Mouse (Mus musculus) cerebellum, postnatal 10 days (tissue): ENCODE measurements around the gene Sema6d.

Experiments used
- DNase-seq, 2 experiments: peaks; one replicate each; pipeline ENCODE4 v3.0.0; 2021; ENCODE audit warnings: mixed read lengths in 2 of 2

The Sema6d gene

DNA sequence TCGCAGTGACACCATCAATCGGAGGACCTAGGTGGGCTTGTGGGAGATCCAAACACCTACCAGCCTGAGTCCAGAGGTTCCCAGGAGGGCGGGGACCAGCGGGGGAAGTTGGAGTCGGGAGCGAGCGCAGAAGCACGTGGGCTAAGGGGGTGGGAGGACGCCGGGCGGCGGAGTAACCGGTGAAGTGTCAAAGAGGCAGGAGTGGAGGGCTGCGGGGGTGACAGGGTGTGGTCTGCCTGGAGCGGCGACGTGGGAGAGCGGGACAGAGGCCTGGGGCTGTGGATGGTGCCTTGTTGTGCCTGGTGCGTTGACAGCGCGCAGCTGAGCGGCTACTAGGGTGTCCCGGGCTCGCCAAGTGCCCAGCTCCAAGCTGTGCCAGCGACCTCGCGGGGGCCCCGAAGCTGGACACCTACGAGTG, at the start of gene Sema6d:
Gene Sema6d (plus strand): TSS at position 157 of the 418 bp plus-strand sequence.
- peak; percentile 60 to 70 for DNase-seq

DNA sequence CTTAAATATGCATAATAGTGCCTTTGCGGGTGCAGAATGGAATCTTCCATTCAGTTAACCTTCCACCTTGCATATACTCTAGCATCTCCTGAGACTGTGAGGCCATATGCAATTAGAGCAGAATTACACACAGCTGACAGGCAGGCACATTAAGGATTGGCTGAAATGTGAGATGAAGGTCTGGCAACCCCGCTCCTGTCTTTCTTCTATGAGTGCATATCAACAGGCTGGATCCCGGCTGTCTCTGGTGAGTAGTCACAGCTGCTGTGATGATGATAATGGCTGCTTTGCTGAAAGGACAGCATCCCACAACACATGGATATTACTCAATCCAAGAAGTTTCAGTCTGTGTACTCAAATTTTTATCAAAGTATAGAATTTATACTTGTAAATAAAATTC, 29.9 kb upstream of the Sema6d start:
- DNase-seq: no peak

DNA sequence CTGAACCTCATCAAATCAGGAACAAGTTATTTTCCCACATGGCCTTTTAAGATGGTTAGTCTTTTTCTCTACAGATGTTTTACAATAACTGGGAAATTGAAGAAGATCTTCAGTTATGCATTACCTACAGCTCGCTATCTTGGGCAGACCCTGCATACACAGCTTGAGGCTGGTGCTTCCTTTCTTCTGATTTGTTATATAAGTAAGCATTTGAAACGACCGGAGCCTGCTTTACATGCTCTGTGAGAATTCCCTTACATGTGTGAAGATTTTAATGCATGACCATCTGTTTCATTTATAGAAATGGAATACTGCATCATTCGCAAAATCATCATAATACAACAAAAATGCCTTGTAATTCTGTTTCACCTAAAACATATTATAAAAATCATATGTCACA, 21.4 kb upstream of the Sema6d start:
- DNase-seq: no peak

DNA sequence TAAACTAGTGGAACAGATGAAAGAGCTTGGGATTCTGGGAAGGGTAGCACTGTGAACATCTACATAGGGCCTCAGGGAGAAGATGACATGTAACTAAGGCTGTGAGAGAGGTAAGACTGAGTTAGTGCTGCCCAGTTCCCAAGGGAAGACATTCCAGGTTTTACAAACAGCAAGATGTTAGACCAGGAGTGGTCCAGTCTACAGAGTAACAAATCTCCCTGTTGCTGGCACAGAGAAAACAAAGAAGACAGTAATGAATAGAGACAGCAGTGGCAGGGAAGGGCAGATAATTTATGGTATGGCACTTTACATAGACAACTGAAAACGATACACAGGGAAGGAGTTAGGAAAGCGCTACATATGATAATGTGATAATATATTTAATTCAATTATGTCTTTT, 19.1 kb upstream of the Sema6d start:
- no peak for DNase-seq

DNA sequence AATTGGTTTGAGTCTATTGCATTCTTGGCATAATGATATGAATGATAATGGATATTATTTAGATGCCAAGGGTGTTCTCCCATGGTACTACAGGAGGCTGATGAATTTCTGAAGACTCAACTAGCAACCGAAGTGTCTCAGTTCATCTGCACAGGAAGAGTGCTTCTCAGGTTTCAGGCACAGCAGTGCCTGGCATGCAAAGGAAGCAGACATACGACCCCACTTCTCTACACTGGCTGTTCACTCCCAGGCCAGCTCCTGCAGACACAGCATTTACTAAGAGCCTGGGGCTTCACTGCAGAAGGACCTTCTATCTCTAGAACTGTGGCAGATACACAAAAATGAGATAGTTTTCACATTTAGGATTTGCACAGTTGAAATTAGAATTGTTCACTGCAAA, 18.4 kb upstream of the Sema6d start:
- DNase-seq: peak in 1 of 2 experiments; percentile 10

DNA sequence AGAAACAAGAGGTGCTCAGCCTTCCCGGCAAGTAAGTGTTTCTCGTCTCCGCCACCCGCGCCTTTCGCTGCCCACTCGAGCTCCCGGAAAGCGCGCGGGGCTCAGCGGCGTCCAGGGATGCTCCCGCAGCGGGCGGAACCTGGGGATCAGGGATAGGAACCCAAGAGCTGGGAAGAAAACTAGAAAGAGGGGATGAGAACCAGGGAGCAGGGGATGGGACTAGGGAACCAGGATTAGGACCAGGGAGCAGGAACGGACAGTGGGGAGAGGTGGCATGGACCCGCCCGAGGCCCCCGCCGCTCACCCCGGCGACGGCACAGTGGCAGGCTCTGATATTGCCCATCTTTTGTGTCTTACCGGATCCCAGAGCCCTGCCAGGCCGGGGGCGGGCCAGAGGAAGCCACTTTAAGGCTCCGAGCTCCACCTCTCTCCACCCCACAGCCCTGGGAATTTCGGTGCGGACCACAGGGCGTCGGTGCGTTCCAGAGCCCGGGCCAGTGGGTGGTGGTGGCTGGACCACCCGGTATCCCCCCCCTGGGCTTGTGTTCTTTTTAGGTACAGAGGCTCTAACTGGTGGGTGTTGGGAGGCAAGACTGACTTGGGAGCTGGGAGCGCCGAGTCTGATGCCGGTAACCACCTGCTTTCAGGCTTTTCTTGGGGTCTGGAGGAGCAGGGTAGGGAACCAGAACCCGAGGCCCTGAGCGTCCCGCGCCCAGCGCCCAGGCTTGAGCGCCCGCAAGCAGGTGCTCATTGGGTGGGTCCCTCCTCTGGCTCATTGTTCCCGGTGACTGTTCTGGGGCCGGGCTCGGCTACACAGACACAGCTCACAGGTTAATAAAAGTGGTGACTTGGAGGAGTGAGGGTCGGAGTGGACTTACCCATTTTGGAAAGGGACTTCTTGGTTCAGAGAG, 717 bp downstream of the Sema6d start:
- peak; percentile 68 to 71 for DNase-seq

DNA sequence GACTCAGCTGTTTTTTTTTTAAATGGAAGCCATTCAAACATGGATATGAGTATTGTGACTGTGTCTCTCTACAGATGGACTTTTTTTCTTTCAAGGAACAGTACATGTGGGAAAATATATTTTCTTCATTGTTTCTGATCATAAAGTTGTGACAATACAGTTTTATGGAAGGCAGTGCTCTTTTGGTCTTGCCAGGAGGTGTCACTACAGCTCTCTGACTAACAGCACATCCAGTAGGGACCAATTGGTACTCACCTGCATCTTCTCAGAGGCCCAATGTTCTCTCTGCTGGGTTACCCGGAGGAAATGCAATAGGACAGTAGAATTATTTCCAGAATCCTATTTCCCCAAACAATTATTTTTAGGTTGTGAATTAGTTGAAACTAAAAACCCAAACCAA, 9.9 kb downstream of the Sema6d start:
- DNase-seq: peak; percentile 40 to 49

DNA sequence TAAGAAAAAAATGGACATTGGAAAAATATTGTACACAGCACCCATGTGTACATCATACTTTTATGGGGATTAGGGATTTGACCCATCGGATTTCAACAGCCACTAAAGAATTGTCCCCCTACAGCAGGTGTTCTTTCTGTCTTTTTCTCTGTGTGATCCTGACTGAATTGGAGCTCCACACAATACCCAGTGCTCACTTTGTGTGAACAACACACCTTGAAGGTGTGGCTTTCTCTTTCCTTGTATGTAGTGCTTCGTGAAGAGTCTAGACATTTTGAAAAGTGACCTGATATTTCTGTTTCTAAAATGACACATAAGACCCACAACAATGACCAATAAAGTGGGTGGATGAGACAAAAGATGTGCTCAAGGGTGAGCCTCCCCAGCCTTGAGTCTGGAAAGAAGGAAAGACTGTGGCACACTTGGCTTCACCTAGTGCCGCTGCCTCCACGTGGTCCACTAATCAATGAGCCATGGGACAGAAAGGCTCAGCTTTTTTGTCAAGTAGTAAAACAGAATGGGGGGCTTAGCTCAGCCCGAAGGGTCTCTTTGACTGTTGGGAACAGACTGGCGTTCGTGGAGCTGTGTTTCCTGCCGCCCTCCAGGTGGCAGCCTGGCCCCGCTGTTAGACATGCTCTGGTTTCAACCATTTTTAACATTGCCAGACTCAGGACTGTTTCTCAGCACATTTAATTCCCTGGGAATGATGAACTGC, 10.9 kb downstream of the Sema6d start:
- peak; percentile 85 to 86 for DNase-seq

DNA sequence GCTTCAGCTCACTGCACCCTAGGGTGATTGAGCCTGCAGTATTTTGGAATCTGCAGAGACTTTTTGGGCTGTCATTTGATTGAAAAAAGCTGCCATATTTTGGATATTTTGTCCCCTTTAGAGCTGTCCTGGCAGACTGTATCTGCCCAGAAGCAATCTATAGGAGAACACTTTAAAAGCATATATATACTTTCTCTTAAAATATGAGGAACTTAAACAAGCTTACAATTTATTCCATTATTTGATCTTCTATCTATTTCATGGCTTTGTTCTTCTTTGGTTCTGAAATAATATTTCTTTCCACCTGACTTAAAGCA, 11.4 kb downstream of the Sema6d start:
- DNase-seq: no peak

DNA sequence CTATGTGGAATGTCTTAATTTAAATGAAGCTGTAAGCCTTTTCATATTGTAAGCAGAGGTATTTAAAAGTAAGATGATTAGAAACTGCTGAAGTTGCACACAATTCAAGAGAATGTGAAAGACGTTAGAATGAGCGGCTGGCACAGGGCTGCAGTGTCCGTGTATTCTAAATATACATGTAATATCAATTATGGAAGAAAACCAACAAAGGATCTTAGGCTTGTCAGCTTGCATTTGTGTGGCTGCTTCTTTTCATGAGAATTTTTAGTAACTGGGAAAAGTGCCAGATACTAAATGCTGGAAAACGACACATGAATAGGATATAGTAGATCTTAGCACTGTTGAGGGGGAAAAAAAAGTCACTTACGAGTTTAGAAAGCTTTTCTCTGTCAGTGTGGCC, 11.8 kb downstream of the Sema6d start:
- DNase-seq: peak in 1 of 2 experiments; percentile 16

DNA sequence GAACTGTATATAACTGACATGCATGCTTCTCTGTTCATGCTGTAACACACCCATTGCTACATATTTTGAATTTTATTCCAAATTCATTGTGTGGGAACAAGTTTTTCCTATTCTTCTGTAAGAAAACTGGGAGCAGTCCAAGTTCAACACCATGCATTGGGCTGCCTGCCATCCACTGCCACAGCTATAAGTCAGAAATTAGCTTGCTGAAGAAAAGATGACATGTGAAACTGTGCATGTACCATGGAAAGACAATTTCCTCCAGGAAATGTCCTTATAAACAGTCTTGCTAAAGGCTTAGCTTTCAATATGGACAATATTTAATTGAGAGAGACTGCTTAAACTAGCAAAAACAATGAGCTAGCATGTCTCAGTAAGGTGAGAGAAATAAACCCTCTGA, 13.5 kb downstream of the Sema6d start:
- peak in 1 of 2 experiments; percentile 20 for DNase-seq

DNA sequence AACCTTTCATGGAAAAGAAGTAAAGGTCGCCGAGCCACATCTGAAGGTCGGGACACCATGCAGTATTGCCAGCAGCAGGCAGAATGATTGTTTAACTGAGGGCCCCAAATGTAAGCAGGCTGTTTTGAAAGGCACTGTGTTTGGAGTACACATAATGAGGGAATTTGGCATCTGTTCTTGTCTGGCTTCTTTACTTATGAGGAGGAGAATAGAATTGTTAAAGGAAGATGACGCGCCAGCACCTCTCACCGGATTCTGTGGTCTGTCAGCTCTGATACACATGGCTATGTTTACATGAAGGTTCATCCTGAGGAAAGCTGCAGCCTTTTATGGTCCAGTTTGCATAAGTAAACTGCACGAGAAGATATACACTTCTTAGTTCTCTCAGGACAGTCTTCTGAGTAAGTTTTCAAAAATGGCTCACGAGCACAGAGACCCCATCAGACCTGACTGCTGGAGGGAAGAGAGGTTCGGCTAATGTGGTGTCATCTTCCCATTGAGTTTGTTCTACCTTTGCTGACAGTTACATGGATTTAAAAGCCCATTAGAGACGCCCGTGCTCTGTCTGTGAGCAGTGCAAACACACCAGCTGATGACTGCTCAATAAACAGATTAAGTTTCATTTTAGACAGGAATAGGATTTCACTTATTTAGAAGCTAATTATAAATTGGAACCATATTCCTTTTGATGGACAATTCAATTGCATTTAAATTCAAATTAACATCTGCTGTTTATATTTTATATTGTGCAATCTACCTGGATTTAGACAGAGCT, 28.9 kb downstream of the Sema6d start:
- DNase-seq: no peak

DNA sequence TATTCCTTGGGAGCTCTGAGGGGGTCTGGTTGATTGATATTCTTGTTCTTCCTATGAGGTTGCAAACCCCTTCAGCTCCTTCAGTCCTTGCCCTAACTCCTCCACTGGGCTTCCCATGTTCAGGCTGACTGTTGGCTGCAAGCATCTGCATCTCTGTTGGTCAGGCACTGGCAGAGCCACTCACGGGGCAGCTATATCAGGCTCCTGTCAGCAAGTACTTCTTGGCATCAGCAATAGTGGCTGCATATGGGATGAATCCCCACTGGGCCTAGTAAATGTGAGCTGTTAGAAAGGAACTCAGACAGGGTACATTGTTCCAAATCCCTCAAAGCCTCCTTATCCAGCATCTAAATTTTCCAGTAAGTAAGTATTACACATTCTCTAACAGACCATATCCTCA, 30.6 kb downstream of the Sema6d start:
- DNase-seq: peak in 1 of 2 experiments; percentile 31

DNA sequence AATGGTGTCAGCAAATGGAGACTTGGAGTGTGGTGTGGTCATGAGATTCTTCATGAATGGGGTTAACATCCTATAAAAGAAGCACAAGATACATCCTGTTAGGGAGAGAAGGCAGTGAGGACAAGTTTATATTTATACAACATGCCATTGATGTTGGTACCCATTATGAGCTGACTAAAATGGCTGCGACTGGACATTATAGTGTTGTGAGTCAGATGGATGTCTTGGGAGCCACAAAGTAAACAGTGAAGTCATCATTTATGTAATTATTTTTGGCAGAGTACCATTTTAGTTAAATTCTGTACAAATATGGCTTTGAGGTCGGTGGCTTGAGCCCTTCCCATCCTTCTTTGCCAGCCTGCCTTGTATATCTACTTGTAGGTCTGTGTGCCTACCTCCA, 31.8 kb downstream of the Sema6d start:
- DNase-seq: no peak

DNA sequence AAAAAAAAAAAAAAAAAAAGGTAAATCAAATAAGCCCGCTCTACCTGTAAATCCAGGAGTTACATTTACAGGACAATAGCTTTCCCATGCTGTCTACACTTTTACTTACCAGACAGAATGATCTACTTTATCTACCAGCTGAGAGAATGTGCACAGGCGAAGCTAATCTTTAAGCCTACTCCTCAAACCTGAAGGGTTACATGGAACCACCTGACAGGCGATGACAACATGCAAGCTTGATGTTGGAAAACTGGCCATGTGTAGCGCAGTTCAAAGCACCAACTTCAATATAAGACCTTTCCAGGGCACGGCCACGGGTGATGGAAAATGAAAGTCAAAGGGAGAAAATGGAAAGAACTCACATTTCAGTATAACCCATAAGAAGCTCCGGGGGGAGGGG, 35.7 kb downstream of the Sema6d start:
- DNase-seq: no peak

DNA sequence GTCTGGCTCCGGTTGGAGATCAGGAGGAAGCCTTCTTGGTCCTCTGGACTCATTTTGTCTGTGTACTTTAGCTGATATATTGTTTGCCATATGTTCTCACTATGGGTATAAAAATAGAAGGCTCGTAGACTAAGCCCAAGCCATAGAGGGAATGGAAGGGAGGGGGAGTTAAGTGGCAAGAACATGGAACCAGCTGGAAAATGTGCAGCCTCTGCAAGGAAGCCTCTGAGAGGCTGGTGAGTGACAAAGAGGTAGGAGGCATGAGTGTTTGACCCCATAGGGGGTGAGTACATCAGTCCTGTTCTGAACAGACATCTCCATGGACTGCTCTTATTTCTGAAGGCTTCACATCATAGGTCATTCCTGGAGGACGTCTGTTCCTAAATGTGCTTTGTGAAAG, 37.1 kb downstream of the Sema6d start:
- DNase-seq: no peak

DNA sequence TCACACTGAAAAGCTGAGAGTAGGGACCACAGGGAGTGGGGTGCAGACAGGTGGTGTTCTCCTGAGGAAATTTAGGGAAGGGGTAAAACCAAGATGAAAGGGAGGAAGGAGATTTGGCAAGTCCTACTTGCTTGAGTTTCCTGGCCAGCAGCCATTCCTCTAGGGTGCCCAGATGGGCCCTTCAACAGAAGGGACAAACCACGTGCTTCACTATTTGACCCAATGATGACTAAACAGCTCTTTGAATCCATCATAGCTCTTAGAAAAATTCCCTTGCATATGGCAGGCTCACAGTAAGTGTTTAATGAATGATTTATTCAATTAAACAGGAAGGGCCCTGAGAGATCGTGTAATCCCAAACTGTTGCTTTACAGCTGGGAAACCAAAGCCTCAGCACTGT, 41.1 kb downstream of the Sema6d start:
- DNase-seq: peak; percentile 42 to 67

DNA sequence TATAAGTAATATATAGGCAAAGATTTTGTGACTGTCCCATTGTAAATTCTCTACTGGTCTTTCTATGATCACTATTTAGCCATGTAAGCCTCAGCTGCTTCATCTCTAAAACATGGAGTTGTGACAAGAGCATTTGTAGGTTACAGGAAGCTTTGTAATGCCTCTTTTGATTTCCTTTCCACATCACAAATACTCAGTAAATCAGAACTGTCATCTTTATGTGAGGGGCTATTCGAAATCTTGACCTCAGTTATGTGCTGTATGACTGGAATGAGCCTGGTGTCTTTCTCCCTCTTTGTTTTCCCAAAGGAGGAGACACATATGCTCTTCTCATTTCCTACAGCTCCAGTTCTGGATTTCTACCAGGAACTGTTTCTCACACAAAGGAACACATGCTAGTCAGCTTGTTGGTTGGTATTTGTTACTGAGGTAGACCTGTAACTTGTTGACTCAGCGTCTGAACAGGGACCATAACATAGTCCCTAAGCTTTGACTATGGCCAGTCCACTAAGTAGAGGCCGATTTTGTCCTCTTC, 51.8 kb downstream of the Sema6d start:
- DNase-seq: peak in 1 of 2 experiments; percentile 16

DNA sequence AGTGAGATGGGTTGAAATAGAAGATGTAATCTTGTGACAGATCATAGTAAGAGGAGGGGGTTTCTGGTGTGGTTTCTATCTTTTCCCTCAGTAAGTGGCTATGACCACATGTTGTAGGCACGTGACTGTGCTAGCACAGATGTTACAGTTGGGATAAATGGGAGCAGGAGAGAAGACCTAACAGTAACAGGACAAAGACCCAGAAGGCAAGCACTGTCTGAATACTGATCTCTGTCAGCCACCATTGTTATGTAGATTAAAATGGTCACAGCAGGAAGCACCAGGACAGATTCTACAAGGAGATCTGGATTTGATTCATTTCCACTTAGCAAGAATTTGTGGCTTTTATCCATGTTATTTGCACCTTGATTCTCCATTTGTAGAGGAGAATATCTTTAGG, 55.8 kb downstream of the Sema6d start:
- DNase-seq: no peak

DNA sequence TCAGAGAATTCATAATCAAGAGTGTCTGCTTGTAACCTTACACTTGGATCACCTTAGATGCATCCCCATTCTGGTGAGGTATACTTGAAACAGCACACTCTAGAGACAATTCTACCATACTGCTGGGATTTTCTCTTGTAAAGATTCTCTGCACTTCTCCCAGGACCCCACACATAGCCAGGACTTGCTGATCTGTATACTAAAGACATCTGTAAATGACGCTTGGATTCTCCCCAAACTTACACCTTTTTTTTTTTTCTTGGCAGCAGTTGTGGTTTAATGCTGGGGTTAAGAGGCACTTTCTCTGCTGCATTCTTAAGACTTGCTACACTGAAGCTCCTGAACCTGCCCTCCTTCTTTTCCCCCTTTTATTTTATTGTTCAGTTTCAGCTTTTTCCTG, 68.4 kb downstream of the Sema6d start:
- DNase-seq: no peak

DNA sequence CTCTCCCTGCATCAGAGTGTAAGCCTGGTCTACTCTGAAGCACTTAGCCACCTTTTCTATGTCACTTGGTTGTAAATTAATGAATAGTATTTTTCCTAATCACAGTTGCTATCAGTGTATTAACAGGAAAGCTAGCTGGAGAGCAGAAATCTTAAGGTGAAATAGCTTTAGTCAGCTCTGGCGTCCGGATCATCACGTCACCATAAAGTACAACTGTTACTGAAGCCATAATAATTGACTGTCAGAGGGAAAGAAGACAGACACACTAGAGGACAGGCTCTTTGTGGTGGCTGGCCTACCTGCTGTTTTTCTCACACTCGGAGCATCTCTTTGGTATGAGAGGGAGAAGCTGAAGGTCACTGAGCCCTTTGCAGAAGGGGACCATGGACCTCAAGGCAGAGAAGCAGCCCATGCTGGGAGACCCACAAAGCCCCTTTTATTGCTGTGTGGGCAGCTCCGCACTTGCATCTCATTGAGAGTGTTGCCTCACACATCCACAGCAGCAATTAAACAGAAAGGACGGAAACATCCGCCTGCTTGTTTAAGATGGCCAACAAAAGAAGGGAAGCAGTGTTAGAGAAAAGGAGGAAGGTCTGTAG, 72.3 kb downstream of the Sema6d start:
- no peak for DNase-seq

DNA sequence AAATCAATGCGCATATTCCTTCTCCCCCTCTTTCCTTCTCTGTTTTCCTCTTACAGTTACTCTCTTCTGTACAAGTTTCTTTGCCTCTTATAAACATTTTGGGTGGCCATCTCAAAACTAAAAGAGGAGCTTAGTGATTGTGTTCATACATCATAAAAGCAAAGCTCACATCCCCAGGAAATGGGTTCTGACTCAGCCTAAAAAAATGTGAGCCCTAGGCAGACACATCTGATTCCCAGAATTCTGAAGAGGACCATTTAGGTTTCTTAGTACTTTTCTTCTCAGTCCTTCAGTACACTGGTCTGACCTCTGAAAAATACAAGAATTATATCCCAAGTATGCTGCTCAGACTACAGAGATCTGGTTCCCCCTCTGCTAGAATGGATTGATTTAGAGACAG, 78.6 kb downstream of the Sema6d start:
- no peak for DNase-seq

DNA sequence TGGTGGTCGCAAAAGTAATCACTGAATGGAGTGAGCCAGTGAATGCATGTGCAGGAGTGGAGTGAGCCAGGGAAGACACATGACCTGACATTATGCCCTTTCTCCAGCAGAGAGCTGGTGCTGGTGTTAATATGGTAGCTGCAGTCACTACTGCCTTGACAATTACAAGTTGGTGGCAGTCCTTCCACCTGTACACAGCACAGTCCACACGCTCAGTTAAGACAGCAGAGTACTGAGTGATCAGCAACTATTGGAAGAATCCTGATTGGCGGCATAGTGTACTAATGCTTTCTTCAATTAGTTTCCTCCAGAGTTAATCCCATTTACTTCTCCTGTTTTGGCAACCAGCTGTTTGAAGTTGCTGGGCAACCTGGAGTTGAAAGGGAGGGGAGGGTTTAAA, 81.9 kb downstream of the Sema6d start:
- no peak for DNase-seq
